Mouse (Mus musculus): Measurements from ENCODE around the gene Tox2.

Gene Tox2

DNA sequence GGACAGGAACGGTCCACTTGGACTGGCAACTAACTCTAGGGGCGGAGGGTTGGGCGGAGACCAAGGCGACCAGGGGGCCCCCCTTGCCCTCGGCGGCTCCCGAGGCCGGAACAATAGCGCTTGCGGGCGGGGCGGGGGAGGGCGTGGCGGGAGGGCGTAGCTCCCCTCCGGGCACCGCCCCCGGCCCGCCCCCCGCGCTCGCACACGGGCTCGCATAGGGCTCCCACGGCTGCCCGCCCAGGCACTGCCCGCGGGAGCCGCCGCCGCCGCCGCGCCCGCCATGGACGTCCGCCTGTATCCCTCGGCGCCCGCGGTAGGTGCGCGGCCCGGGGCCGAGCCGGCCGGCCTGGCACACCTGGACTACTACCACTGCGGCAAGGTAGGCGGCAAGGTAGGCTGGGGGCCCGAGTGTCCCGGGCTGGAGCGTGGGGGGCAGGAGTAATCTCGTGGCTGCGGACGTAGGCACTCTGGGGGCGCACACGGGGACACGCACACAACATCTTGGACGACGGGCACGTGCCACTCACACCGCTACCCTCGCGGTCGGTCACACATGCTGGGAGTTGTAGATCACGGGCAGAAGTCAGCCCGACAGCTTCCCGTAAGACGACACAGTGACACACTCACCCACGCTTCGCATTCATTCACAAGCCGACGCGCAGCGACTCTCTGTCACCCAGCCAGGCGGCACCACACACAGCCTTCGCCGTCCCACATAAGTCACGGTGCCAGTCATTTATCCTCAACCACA, at the start of gene Tox2:
Gene Tox2, plus strand, starts transcription at position 242 of the 751 bp plus-strand sequence.
- DNase-seq, result peak; percentile 6 to 11

DNA sequence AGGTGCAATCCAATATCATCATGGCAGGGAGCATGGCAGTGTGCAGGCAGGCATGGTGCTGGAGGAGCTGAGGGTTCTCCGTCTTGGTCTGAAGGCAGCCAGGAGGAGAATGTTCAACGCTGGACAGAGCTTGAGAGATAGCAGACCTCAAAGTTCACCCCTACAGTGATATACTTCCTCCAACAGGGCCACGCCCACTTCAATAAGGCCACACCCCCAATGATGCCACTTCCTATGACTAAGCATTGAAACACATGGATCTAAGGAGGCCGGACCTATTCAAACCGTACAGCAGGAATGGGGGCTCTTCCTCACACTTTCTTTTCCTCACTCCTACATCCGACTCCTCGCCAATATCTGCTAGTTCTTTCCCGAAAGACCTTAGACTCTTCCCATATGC, 48.3 kb upstream of the Tox2 start:
- DNase-seq, result no peak

DNA sequence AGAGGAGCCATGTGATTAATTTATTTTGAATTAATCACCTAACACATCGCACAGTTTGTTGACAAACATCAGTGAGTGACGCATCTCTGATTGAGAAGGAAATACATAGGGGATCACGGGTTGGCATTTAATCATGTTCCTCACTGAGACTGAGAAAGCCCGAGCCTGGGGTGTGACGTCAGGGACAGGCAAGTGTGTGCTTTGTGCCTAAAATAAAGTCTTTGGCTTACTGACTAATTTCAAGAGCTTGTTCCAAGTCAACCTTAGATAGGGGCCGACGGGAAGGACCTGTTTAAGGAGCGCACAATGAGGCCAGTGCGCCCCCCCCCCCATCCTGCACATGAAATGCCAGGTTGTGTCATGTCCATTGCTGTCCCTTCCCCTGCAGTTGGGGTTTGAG, 43.9 kb upstream of the Tox2 start:
- no peak for DNase-seq

DNA sequence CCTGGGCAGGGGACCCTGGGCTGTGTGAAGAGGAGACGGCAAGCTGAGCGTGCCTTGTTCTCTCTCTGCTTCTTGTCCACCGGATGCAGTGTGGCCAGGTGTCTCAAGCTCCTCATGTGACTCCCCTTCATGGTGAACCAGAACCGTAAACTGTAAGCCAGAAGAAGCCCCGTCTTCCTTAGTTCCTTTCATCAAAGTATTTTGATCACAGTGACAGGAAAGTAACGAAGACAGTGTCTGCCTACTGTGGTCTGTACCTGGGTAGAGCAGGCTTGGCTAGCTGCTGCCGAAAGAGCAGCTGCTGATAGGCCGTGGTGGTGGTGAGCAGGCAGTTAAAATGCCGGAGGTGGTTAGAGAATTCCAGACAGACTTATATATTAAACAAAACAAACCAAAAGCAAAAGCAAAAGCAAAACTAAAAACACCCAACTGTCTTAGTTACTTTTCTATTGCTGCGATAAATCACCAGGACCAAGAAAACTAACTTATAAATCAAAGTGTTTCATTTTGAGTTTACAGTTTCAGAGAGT, 38.4 kb upstream of the Tox2 start:
- DNase-seq, result no peak

DNA sequence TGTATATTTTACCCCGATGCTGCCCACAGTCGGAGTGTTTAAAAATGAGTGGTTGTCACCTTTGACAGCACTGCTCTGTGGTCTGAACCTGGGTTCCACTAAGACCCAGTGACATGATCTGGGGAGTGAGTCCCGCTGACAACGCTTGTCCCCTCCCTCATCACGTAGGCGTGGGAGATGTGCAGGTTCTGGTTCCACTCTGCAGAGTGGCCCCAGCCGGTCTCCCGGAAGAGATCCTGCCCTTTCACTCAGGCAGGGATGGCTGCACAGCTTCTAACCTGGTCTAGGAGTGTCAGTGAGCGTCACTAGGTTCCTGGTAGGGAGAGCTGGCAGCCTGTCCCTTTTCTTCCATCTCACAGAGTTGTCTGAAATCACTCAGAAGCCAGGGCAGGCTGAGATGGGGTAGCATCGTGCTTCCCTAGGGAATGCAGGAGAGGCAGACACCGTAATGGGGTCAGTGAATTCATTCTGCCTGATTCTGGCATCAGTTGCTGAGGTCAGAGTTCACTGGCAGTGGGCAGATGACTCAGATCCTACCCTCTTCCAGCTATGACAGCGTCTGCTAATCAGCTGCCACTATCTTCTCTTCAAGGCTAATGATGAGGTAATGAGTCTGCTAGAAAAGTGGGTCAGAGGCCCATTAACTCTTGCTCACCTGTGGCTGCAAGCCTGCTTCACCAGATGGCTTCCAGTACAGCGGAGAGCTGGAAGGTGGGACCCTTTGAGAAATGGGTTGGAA, 36.7 kb upstream of the Tox2 start:
- no peak for DNase-seq

DNA sequence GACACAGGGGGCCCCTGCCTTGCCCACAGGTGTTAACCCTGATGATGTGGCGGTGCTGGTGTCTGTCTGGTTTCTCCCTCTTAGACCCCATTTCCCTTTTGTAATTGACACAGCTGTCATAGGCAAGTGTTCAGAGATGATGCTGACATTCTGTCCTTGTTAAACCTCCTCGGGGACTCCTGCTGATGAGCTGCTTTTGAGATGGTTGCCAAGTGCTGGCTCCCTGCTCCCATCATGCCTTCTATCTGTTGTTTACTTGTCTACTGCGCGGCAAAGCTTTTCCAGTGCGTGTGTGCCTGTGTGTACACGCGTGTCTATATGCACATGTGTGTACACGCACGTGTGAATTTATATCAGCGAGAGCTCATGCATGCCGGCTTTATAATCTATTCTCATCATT, 31.0 kb upstream of the Tox2 start:
- no peak for DNase-seq

DNA sequence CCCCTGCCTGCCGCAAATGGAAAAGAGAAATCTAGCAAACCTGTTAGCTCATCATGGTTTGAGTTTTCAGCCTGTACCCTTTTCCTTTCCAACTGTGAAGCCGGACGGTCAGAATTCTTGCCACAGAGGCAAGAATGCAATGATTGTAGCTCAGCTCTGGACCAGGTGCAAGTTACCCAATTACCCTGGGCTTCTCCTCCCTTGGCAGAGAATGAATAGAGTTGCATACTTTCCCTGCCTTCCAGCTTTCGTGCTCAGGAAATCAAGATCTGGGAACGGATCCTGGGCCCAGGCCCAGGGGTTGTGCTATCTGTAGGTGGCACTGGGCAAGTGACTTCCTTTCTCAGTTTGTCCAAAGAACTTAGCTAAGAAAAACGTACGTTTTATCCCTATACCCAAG, 28.9 kb upstream of the Tox2 start:
- DNase-seq, result no peak

DNA sequence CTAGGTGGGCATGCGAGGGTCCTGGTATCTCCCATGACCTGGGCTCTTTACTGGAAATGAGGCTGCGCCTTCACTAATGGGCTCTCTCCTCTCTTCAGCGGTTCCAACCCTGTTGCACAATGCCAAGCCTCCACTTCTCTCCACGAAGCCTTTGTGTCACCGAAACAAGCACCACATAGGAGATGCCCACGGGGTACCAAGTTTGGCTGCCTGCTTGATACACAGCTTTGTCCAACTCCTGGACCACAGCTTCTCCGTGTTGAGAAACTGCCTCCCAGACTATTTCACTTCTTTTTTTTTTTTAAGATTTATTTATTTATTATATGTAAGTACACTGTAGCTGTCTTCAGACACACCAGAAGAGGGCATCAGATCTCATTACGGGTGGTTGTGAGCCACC, 27.1 kb upstream of the Tox2 start:
- DNase-seq, result no peak

DNA sequence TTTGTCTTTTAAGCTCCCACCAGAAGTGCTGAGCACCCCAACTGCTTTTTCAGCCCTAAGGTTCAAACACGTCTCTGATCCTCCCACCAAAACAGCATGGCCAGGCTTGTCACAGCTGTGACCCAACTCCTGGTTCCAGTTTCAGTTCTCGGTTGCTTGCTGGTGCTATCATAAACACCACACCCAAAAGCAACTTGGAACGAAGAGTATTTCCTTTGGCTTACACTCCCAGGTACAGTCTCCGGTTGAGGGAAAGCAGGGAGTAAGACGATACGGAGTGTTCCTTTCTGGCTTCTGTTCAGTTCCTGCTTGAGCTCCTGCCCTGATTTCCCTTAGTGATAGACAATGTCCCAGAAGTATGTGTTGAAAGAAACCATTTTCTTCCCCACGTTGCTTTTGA, 26.4 kb upstream of the Tox2 start:
- no peak for DNase-seq

DNA sequence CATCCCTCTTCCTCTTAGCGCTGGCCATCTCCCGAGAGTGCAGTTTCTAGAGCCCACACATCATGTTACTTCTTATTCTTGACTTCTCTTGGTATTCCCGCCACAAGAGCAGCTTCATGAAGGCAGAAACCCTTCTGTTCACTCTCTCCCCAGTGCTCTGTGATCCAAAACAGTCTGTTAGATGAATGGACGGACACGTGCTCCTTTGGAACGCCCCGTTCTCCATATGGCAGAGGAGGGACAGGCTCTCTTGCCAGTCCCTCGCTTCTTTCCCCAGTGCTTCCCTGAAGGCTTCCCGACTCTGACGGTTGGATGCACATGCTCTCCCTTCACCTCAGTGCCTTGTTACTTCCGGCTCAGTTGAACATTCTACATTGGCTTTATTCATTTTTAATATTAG, 15.4 kb upstream of the Tox2 start:
- no peak for DNase-seq

DNA sequence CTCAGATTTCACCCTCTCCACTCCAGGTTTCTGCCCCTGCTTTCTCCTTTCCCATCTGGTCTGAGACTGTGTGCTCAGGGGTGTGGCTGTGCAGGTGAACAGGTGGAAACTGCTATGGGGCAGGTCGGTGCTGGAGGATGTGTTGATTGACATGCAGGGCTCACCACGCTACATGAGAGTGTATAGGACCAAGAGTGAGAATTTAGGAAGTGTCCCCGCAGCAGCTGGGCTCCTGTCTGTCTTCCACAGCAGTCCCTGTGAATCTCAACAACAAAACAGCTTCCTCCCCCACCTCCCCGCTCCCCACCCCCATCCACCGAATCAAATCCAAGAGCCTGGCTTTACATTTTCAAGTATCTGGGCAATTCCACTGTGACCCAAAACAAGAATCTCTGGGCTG, 13.3 kb upstream of the Tox2 start:
- no peak for DNase-seq

DNA sequence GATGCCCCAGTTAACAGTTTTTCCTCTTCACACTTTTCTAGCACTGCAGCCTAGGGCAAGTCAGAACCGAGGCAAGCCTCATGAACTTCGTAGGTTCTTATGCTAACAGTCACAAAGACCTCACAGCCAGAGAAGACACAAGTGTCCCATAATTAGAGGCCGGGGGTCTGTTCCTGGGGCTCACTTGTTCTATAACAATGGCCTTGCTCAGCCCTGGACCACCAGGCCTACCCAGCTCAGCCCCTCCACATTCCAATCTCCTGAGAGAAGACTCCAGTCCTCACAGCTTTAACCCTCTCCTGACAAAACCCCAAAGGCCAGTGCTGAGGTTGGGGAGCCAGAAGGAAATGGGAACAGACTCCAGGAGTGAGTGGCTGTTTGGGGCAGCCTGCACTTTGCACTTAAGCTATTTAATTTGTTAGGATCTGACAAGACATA, 12.9 kb upstream of the Tox2 start:
- DNase-seq, result no peak

DNA sequence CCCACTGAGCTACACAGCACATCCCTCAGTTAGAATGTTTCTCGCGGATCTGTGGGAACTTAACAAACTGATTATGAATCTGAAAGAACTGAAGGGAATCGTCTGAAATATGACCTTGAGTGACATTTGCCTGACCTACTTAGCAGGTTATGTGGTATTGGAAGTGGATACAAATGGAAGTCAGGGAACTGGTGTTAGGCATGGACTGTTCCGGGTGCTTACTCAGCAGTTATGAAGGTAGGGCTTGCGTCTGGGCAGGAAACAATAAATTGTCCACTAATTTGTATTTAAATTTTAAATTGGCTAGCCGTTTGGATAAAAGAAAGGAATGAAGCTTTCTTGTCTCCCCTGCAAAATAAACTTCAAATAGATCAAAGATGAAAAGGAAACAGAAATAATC, 10.4 kb upstream of the Tox2 start:
- DNase-seq, result no peak

DNA sequence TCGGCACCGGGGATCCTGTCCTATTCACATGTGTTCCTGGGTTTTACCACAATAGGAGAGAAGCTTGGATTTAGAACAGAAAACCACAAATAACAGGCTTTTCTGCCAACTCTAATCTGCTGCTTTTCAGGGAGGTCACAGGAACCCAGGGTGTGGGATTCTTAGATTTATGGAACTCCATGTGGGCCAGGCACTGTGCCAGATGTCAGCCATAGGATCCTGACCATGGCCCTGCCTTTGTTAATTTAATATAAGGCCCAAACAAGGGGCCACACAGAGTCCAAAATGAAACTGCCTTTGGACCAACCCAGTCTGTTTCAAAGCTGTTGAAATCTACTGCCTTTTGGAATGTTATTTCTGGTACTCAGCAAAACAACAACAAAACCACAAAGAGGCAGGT, 8.9 kb upstream of the Tox2 start:
- DNase-seq, result no peak

DNA sequence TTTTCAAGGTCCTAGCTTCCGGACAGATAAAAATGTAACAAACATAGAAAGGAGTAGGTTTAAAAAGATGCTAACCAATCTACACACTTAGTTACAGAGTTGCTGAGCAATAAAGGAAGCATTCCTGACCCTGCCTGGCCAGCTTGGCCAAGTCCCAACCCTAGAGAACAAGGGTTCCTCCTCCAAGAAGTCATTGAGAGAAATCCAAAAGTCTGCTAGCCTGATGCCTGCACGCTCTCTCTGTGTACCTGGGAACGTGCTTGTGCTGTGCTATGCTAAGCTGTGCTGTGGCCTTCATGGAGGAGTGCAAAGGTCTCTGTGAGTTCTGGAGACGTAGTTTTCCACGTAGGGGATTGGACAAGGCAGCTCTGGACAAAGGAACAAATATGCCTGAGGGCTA, 8.4 kb upstream of the Tox2 start:
- no peak for DNase-seq

DNA sequence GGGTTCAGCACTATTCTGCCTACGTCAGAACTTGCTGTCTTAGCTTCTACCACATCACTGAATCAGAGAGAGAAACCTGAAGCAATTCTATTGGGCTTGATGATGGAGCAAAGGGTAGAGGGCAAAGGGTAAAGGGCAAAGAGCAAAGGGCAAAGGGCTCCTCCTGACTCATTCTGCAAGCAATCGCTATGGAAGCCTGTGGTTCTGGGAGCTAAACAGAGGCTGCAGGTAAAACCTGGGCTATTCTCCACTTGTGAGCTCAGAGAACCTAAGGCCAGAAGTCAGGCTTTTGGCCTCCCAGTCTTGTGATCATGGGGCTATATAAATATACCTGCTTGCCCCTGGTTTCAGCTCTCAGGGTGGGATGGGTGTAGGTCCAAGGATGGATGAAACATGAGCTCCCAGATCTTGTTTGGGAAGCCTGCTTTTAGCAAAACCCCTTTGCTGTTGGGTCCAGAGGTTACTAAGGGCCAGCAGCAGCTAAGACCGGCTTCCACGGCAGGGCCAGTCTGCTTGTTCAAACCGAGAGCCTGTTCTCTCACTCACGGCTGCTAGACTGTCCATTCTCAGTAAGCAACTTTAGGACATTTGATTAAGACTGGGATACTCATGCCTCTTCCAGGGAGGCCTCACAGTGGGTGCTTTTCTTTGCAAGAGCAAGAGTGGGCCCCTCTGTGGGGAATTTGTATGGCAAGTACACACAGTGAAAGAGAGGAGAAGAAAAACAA, 7.7 kb upstream of the Tox2 start:
- DNase-seq, result no peak

DNA sequence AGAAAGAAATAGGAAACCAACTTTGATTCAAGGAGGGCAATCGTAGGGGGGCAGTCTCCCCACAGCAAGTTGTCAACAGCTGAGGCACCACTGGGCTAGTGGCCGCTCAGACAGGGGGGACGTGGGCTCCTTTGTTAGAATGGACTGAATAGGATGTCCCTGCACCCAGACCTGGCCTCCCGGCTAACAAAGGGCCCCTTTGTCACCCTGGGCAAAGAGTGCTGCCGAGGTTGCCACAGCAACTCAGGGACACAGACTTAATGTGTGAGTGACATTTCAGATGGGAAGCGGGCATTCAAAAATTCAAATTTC, 7.1 kb upstream of the Tox2 start:
- DNase-seq, result no peak

DNA sequence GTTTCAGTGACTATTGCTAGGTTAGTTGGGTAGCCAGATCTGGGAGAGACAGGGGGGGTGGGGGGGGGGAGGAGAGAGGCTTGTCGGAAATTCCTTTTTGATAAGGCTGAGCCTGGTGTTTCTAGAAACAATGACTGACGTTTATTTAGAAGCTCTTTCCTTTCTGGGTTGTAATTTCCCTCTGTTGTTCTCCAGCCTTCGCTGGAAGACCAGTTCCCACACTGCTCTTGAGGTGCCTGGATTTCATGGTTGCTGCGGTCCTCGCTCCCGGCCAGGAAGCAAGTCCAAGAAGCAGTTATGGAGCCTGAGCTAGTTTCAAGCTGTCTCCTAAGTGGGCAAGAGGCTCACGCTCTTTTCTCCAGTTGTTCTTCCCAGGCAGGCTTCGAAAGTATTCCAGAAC, 1.0 kb upstream of the Tox2 start:
- no peak for DNase-seq

DNA sequence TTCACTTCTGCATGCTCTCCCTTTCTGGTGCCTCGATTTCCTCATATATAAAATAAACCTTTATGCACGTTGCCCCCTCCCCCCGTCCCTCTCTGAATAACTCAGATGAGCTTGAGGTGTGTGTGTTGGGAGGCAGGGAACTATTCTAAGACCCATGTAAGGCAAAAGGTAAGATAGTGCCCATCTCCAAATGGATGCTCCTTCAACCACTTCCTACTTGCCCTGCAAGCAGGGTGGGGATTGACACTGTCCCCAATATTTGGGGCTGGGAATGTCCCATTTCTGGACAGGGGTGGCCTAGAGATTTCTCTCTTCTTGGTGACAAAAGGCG, 407 bp upstream of the Tox2 start:
- no peak for DNase-seq

DNA sequence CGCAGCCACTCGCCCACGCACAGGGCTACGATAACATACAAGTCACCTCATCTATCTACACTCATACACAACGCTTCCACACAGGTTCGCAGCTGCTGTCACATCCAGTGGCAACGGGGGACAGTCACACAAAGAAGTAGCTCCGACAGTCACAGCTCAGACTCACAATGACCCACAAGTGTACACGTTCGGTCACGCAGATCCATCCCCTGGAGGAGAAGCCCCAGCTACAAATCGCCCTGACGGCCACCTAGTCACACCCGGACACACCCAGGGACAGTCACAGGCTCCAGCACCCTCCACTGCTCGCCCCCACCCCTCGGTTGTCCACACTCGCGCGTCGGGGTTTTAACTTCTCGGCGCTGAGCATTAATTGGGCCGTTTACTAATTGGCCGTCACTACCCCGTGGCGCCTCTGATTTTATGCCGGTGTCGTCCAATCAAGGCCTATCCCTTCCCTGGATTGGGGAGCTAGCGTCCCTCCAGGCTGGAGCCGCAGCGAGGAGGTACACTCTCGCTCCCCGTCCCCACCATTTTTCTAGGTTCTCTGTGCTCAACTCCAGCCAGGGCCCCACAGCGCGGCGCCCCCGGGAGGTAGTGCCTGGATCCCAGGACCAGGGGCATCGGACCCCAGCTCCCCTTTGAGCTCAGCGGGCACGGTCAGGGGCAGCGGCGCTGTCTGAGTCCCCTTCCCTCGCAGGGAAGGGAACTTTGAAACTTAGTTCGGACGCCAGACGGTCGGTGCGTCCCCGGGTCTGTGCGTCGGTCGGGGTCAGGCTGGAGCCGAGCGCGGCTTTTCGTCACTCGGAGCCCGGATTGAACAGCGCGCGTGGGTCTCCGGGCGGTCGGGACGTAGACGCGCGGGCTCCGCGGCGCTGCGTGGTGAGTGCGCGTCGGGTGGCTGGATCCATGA, 966 bp downstream of the Tox2 start:
- no peak for DNase-seq

DNA sequence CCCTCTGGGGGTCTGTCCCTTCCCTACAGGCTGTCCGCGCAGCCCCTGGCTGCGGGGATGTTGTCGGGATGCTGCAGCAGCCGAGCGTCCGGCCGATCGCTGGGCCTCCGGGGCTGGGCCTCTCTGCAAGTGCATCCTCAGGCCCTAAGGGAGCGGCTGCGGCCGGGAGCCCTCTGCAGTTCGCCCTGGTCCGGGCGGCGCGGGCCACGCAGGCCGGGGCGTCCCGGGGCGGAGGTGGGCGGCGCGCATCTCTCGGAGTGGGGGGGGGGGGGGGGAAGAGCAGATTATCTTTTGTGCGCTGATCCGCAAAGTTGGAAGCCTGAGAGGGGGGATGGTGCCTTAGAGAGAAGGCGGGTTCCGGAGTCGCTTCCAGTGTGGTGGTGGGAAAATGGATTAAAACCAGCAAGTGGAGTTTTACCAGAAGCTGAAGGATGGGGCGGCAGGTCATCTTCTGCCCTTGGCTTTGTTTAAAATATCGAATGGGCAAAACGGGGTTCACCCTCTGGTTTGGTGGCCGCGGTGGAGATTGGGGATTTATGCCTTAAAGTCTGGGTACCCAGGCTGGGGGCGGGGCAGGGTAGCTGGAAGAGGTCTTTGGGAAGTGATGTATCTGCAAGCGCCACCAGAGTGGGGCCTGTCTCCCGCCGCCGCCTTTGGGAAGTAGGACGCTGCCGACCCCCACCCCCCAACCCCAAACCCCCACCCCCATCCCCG, 1.8 kb downstream of the Tox2 start:
- DNase-seq, result no peak

DNA sequence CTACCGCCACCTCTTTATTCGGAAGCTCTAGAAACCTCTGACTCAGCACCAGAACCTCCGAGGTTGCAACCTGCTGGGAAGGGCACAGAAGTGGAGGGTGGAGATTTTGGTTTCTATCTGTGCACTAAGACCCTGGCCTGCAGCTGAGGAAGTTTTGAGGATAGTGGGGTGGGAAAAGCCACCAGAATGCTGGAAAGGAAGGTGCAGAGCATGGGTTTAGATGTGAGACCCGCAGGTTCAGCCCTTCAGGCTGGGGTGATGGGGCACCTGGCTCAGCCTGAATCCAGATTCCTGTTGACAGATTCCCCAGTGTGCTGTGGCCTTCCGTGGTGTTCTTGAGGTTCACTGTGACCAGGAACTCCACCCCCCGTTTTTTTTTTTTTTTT, 2.3 kb downstream of the Tox2 start:
- DNase-seq, result no peak
